Mouse (Mus musculus) forebrain, embryonic 15.5 days (tissue): ENCODE measurements around the gene Smpd3. TPM values are rescaled to one million over a fixed set of nuclear protein-coding genes. Genes with fewer than 3 reads are reported as not detected.
A peak's percentile ranks its signal among the peaks of the same experiment; 100 is the strongest.

ENCODE experiments used
- ATAC-seq: fragments of 200-750 bp; cut with Nextera tagmentation; replicated peaks from 2 replicates; pipeline ENCODE4 v1.8.0; 2017; ENCODE audit warnings: mild to moderate bottlenecking, moderate TSS enrichment, moderate library complexity
- H3K27ac ChIP-seq: fragments of 300-500 bp; sonication (generic); replicated peaks from 2 replicates; pipeline ENCODE4 v1.5.1; 2015; ENCODE audit warnings: mild to moderate bottlenecking, inconsistent platforms
- H3K27me3 ChIP-seq: fragments of 300-500 bp; sonication (generic); 2 replicates; pipeline ENCODE4 v1.6.1; 2015; ENCODE audit warnings: inconsistent platforms
- H3K36me3 ChIP-seq: fragments of 300-500 bp; sonication (generic); 2 replicates; pipeline ENCODE4 v1.6.1; 2015; ENCODE audit warnings: mild to moderate bottlenecking, inconsistent platforms
- H3K4me1 ChIP-seq: fragments of 300-500 bp; sonication (generic); 2 replicates; pipeline ENCODE4 v1.6.1; 2015; ENCODE audit warnings: inconsistent platforms
- H3K4me2 ChIP-seq: fragments of 300-500 bp; sonication (generic); replicated peaks from 2 replicates; pipeline ENCODE4 v1.6.1; 2015; ENCODE audit warnings: mild to moderate bottlenecking, inconsistent platforms
- H3K4me3 ChIP-seq: fragments of 300-500 bp; sonication (generic); 2 replicates; pipeline ENCODE4 v1.5.1; 2015; ENCODE audit warnings: mild to moderate bottlenecking, inconsistent platforms
- H3K9ac ChIP-seq: fragments of 300-500 bp; sonication (generic); replicated peaks from 2 replicates; pipeline ENCODE4 v1.6.1; 2015; ENCODE audit warnings: mild to moderate bottlenecking, inconsistent platforms
- H3K9me3 ChIP-seq: fragments of 300-500 bp; sonication (generic); 2 replicates; pipeline ENCODE4 v1.6.1; 2016; ENCODE audit warnings: inconsistent platforms
- WGBS: fragments of 180-500 bp; shearing (Covaris S2); methylation state at CpG from one replicate; pipeline ENCODE4 v1.1.7; 2015; ENCODE audit warnings: mixed read lengths; 5-methylcytosine and 5-hydroxymethylcytosine counted together
- polyA plus RNA-seq: library from polyadenylated mRNA; unstranded; fragments of >200 nt; fragmentation: Nextera tagmentation; extraction: Ambion mirVana; gene quantifications from 2 replicates; pipeline ENCODE4 v1.2.1, GENCODE M21; 2015

Gene Smpd3
- polyA plus RNA-seq, 1 experiment from 2014 or later: 49.3 TPM

GRCm38 (mm10) chr8:106305301-106305700 is 32.5 kb downstream of the Smpd3 start:
- 96% methylated on average over 3 of the region's 3 CpGs for WGBS
- H3K9ac ChIP-seq: no peak overlapping the region

GRCm38 (mm10) chr8:106304321-106304720 is 33.5 kb downstream of the Smpd3 start:
- no peak overlapping the region for H3K4me3 ChIP-seq
- 89% methylated on average over 6 of the region's 6 CpGs for WGBS
- no peaks in the 10 kb centered on the region for H3K9me3 ChIP-seq
- H3K9ac ChIP-seq: no peak overlapping the region
- H3K4me2 ChIP-seq: no peak overlapping the region
- ATAC-seq: no peak
- H3K4me1 ChIP-seq: peaks cover 15% of the 10 kb centered on the region
- no peaks in the 10 kb centered on the region for H3K27me3 ChIP-seq
- H3K27ac ChIP-seq: no peak overlapping the region
- H3K36me3 ChIP-seq: no peaks in the 10 kb centered on the region

More at GRCm38 (mm10) chr8:106305301-106305700, 32.5 kb downstream of the Smpd3 start:
- H3K4me3 ChIP-seq: no peak overlapping the region
- H3K9me3 ChIP-seq: no peaks in the 10 kb centered on the region
- H3K27ac ChIP-seq: no peak overlapping the region
- H3K27me3 ChIP-seq: no peaks in the 10 kb centered on the region
- H3K4me2 ChIP-seq: no peak overlapping the region
- H3K4me1 ChIP-seq: peaks cover 13% of the 10 kb centered on the region
- no peaks in the 10 kb centered on the region for H3K36me3 ChIP-seq
- ATAC-seq: no peak

GRCm38 (mm10) chr8:106300739-106301715 is 36.8 kb downstream of the Smpd3 start:
- Histone ChIP-seq H3K4me3 (no peak overlapping the region), H3K4me2 (peak overlapping the region; percentile 16), H3K9me3 (no peaks in the 10 kb centered on the region), H3K4me1 (peaks cover 15% of the 10 kb centered on the region), H3K27ac (peak overlapping the region; percentile 74), H3K36me3 (no peaks in the 10 kb centered on the region), H3K9ac (no peak overlapping the region), H3K27me3 (no peaks in the 10 kb centered on the region)
- peak; percentile 64 for ATAC-seq
- WGBS: 39% methylated on average over 9 of the region's 9 CpGs

- no peak overlapping the region for H3K4me2 ChIP-seq
- no peaks in the 10 kb centered on the region for H3K9me3 ChIP-seq
- peaks cover 15% of the 10 kb centered on the region for H3K4me1 ChIP-seq
- WGBS: 90% methylated on average over 3 of the region's 3 CpGs
- H3K9ac ChIP-seq: no peak overlapping the region
- H3K36me3 ChIP-seq: no peaks in the 10 kb centered on the region
- H3K4me3 ChIP-seq: no peak overlapping the region
- H3K27ac ChIP-seq: no peak overlapping the region
- ATAC-seq: no peak
- no peaks in the 10 kb centered on the region for H3K27me3 ChIP-seq
Observed at GRCm38 (mm10) chr8:106299686-106300085, 38.1 kb downstream of the Smpd3 start.

GRCm38 (mm10) chr8:106298846-106299245 is 38.9 kb downstream of the Smpd3 start:
- Histone ChIP-seq H3K9ac (no peak overlapping the region), H3K9me3 (no peaks in the 10 kb centered on the region), H3K36me3 (no peaks in the 10 kb centered on the region), H3K27ac (no peak overlapping the region), H3K4me2 (no peak overlapping the region), H3K4me3 (no peak overlapping the region), H3K4me1 (peaks cover 15% of the 10 kb centered on the region), H3K27me3 (no peaks in the 10 kb centered on the region)
- no peak for ATAC-seq
- 75% methylated on average over 1 of the region's 1 CpGs for WGBS

GRCm38 (mm10) chr8:106298261-106298660 is 39.5 kb downstream of the Smpd3 start:
- Histone ChIP-seq H3K4me3 (no peak overlapping the region), H3K4me1 (peaks cover 15% of the 10 kb centered on the region), H3K27me3 (no peaks in the 10 kb centered on the region), H3K36me3 (no peaks in the 10 kb centered on the region), H3K27ac (no peak overlapping the region), H3K9ac (no peak overlapping the region), H3K9me3 (no peaks in the 10 kb centered on the region), H3K4me2 (no peak overlapping the region)
- 73% methylated on average over 5 of the region's 5 CpGs for WGBS
- ATAC-seq: no peak

GRCm38 (mm10) chr8:106292484-106293396 is 45.0 kb downstream of the Smpd3 start:
- H3K27ac ChIP-seq: no peak overlapping the region
- no peak overlapping the region for H3K4me3 ChIP-seq
- peaks cover 2% of the 10 kb centered on the region; the same call in 1 of the 2 replicates for H3K4me1 ChIP-seq
- ATAC-seq: no peak
- WGBS: 72% methylated on average over 20 of the region's 20 CpGs
- no peaks in the 10 kb centered on the region for H3K27me3 ChIP-seq
- no peak overlapping the region for H3K9ac ChIP-seq
- no peaks in the 10 kb centered on the region for H3K9me3 ChIP-seq
- no peaks in the 10 kb centered on the region for H3K36me3 ChIP-seq
- no peak overlapping the region for H3K4me2 ChIP-seq

- 63% methylated on average over 7 of the region's 7 CpGs for WGBS
- peaks cover 4% of the 10 kb centered on the region for H3K36me3 ChIP-seq
- ATAC-seq: no peak
- no peaks in the 10 kb centered on the region for H3K9me3 ChIP-seq
- peaks cover 2% of the 10 kb centered on the region; the same call in 1 of the 2 replicates for H3K4me1 ChIP-seq
- no peak overlapping the region for H3K9ac ChIP-seq
- H3K27me3 ChIP-seq: no peaks in the 10 kb centered on the region
- H3K4me3 ChIP-seq: no peak overlapping the region
- no peak overlapping the region for H3K27ac ChIP-seq
- H3K4me2 ChIP-seq: no peak overlapping the region
Observed at GRCm38 (mm10) chr8:106289464-106289863, 48.3 kb downstream of the Smpd3 start.

GRCm38 (mm10) chr8:106288732-106289131 is 49.1 kb downstream of the Smpd3 start:
- Histone ChIP-seq H3K27me3 (no peaks in the 10 kb centered on the region), H3K36me3 (peaks cover 6% of the 10 kb centered on the region), H3K9me3 (no peaks in the 10 kb centered on the region), H3K4me2 (no peak overlapping the region), H3K4me1 (peaks cover 2% of the 10 kb centered on the region; the same call in 1 of the 2 replicates), H3K27ac (no peak overlapping the region), H3K9ac (no peak overlapping the region), H3K4me3 (no peak overlapping the region)
- 31% methylated on average over 2 of the region's 3 CpGs for WGBS
- no peak for ATAC-seq

- no peaks in the 10 kb centered on the region for H3K9me3 ChIP-seq
- 27% methylated on average over 2 of the region's 2 CpGs for WGBS
- no peak overlapping the region for H3K9ac ChIP-seq
- no peak overlapping the region for H3K27ac ChIP-seq
- H3K4me2 ChIP-seq: no peak overlapping the region
- ATAC-seq: no peak
- H3K4me3 ChIP-seq: no peak overlapping the region
- peaks cover 13% of the 10 kb centered on the region for H3K36me3 ChIP-seq
- H3K4me1 ChIP-seq: peaks cover 2% of the 10 kb centered on the region; the same call in 1 of the 2 replicates
- H3K27me3 ChIP-seq: no peaks in the 10 kb centered on the region
Observed at GRCm38 (mm10) chr8:106287445-106287844, 50.3 kb downstream of the Smpd3 start.

- no peaks in the 10 kb centered on the region for H3K27me3 ChIP-seq
- WGBS: 59% methylated on average over 4 of the region's 4 CpGs
- H3K9ac ChIP-seq: no peak overlapping the region
- H3K9me3 ChIP-seq: no peaks in the 10 kb centered on the region
- H3K36me3 ChIP-seq: peaks cover 13% of the 10 kb centered on the region
- no peaks in the 10 kb centered on the region for H3K4me1 ChIP-seq
- no peak overlapping the region for H3K27ac ChIP-seq
- ATAC-seq: no peak
- no peak overlapping the region for H3K4me2 ChIP-seq
- H3K4me3 ChIP-seq: no peak overlapping the region
Observed at GRCm38 (mm10) chr8:106280844-106281243, 56.9 kb downstream of the Smpd3 start.

GRCm38 (mm10) chr8:106280154-106280553 is 57.6 kb downstream of the Smpd3 start:
- Histone ChIP-seq H3K27me3 (no peaks in the 10 kb centered on the region), H3K9ac (no peak overlapping the region), H3K36me3 (peaks cover 13% of the 10 kb centered on the region), H3K4me2 (no peak overlapping the region), H3K9me3 (no peaks in the 10 kb centered on the region), H3K4me1 (no peaks in the 10 kb centered on the region), H3K4me3 (no peak overlapping the region), H3K27ac (no peak overlapping the region)
- 58% methylated on average over 5 of the region's 5 CpGs for WGBS
- no peak for ATAC-seq
